Mouse (Mus musculus) heart, adult 18-20 months (tissue): ENCODE measurements around the gene Gtf2ird2. TPM values are rescaled to one million over a fixed set of nuclear protein-coding genes. Genes with fewer than 3 reads are reported as not detected.

Source experiments
- DNase-seq, 2 experiments: peaks; one replicate each; pipeline ENCODE4 v3.0.0; 2021 to 2022; ENCODE audit warnings: mixed read lengths in 1 of 2
- total RNA-seq, 2 experiments: library from RNA; stranded (reverse); gene quantifications; 2 replicates each; pipeline ENCODE4 v1.2.3; 2021

Gene Gtf2ird2
- total RNA-seq, 2 experiments from 2014 or later: 5.2 to 7.1 TPM

DNA sequence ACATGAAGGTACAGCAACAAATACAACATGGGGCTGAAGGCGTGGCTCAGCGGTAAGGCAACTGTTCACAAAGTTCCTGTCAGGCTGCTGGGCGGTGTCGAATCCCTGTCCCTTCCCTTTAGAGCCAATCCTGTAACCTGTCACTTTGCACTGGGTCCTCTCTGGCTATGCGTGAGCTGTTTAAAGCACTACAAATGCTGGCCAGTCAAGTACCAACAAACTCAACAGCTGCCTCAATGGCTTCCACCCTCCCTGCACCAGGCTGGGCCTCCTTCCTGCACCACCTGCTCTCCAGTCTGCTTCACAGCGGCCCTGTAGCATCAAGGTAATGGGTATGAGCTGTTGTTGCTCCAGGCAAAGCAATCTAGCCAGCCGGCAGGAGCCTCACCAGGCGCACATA is 84.9 kb downstream of the Gtf2ird2 start:
- no peak for DNase-seq

GRCm38 (mm10) chr5:134269751-134270150 is 85.9 kb downstream of the Gtf2ird2 start:
- no peak for DNase-seq

DNA sequence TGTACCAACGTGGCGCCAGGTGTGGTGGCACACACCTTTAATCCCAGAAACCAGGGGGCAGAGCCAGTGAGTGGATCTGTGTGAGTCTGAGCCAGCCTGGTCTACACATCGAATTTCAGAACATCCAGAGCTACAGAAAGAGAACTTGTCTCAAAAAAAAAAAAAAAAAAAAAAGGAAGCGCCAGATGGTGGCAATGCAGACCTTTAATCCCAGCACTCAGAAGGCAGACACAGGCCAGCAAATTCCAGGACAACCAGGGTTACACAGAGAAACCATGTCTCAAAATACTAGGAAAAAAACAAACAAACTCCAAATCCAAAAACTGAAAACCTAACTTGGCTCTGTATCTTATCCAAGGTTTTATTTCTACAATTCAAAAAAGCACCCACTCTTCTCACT is 86.7 kb downstream of the Gtf2ird2 start:
- no peak for DNase-seq

DNA sequence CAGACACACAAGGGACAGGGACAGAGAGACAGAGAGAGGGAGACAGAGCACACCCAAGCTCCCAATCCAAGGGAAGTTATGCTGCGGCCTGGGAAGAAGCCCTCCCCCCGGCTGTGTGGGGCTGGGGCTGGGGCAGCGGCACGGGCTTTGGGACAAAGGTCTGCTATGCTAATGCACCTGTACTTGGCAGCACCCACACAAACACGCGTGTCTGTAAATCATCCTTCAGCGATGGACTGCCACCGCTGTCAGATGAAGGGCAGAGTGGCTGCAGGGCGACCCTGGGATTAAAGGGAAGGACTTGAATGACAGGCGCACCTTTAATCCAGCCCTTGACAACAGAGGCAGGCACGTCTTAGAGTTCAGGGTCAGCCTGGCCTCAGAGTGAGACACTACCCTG is 87.6 kb downstream of the Gtf2ird2 start:
- no peak for DNase-seq

GRCm38 (mm10) chr5:134272761-134273160 is 88.9 kb downstream of the Gtf2ird2 start:
- no peak for DNase-seq

GRCm38 (mm10) chr5:134273761-134274160 is 89.9 kb downstream of the Gtf2ird2 start:
- no peak for DNase-seq

Other genes starting within 250 kb of the Gtf2ird2 start
- gene Castor2, start 84.3 kb upstream of the Gtf2ird2 start, total RNA-seq: 10 to 100 TPM; 20.5 to 26.6 TPM
- 10 to 100 TPM; 34.4 to 36.3 TPM for gene Rcc1l, start 7.2 kb upstream of the Gtf2ird2 start, total RNA-seq
- gene Ncf1, start 45.6 kb downstream of the Gtf2ird2 start, total RNA-seq: 1 to 10 TPM; 7.1 to 8.3 TPM
- 100 to 1,000 TPM; 188 to 197 TPM for gene Gtf2i, start 130.7 kb downstream of the Gtf2ird2 start, total RNA-seq